ENCODE assay signal across 8 mouse cellular contexts in the genomic region with DNA sequence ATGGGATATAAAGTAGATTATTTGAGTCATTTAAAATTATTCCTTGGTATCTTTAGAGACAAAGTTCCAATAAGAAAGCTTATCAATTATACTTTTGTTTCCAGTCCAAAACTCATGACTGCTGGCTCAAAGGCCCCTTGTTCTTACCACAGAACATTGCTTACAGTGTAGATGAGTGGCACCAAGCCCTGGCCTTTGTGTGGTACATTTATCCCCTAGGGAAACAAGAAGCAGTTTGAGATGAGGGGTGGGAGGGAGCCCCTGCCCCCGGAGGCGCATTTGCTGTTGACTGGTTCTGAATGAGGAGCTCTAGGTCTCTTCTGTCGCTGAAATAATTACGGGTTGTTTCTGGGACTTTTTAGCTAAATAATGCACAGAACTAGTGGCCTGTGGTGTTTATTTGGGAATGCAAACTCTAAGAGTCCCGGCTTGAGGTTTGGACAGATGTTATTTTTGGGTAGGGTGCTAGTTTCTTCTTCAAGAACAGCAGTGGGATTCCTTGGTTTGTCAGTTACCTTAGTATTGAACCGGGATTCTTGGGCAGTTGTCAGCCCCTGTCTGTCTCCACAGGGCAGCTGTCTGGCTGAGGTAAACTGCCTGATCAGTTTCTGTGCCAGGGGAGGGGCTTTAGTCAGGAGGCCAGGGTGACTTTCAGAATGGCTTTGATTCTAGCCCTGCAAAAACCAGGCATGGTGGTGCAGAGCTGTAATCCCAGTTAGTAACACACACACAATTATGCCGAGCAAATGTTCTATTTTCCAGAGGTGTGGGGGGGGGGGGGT. TPM values are rescaled to one million over a fixed set of nuclear protein-coding genes. Genes with fewer than 3 reads are reported as not detected.
DNase-seq lines count a peak whose midpoint lies in the region; ATAC-seq lines count a peak whose summit lies in the region.

No protein-coding gene starts in this region.

- H3K27me3 ChIP-seq in forebrain, embryonic 14.5 days (replicated peaks; ENCODE audit: control insufficient read depth, insufficient read depth, low read length): no peaks in the 10 kb centered on the region
- H3K27me3 ChIP-seq in limb, embryonic 10.5 days (ENCODE audit: low read depth, poor library complexity, severe bottlenecking): no peaks in the 10 kb centered on the region

- H3K27ac ChIP-seq in forebrain, embryonic 14.5 days (ENCODE audit: low read depth, low read length): peak overlapping the region; percentile 98
- peak overlapping the region; percentile 95 for H3K27ac ChIP-seq in limb, embryonic 10.5 days

- no peak overlapping the region for H3K4me3 ChIP-seq in forebrain, embryonic 14.5 days (ENCODE audit: low read depth, low read length)
- H3K4me3 ChIP-seq in limb, embryonic 10.5 days: no peak overlapping the region

- peaks cover 56% of the 10 kb centered on the region for H3K4me1 ChIP-seq in forebrain, embryonic 14.5 days (ENCODE audit: control insufficient read depth, insufficient read depth, low read length)
- peaks cover 86% of the 10 kb centered on the region for H3K4me1 ChIP-seq in limb, embryonic 10.5 days

- H3K9ac ChIP-seq in forebrain, embryonic 14.5 days (ENCODE audit: low read length): no peak overlapping the region; the same call in 1 of the 2 replicates

- intact Hi-C loops in gastrocnemius, postnatal 36 days (cut with DNase I): no loop called here

- H3K36me3 ChIP-seq in forebrain, embryonic 14.5 days (ENCODE audit: control insufficient read depth, insufficient read depth, low read length): no peaks in the 10 kb centered on the region
- no peaks in the 10 kb centered on the region for H3K36me3 ChIP-seq in limb, embryonic 10.5 days

- peak; percentile 51 for DNase-seq in cerebellum, adult 9-11 months
- no peak for DNase-seq in cerebellum, postnatal 14 days
- peak; percentile 51 for DNase-seq in 3T3-L1 (ENCODE audit: low read depth, low spot score)
- peak; percentile 78 for DNase-seq in forebrain, embryonic 14.5 days (ENCODE audit: low spot score)
- DNase-seq in limb, embryonic 10.5 days (ENCODE audit: low spot score): peak; percentile 31
- DNase-seq in urinary bladder, postnatal 14 days (ENCODE audit: low spot score): no peak
- DNase-seq in gastrocnemius, postnatal 36 days: no peak
- no peak for DNase-seq in thymus, postnatal 14 days

- ATAC-seq in forebrain, embryonic 14.5 days: peak; percentile 14; the same call in 1 of the 2 replicates

- H3K9me3 ChIP-seq in forebrain, embryonic 14.5 days (replicated peaks; ENCODE audit: control insufficient read depth, low read length): no peaks in the 10 kb centered on the region
- no peaks in the 10 kb centered on the region for H3K9me3 ChIP-seq in limb, embryonic 10.5 days (replicated peaks)

- 19% methylated on average over 7 of the region's 7 CpGs for WGBS in forebrain, embryonic 14.5 days
- WGBS in limb, embryonic 10.5 days: 80% methylated on average over 7 of the region's 7 CpGs

- peak overlapping the region; percentile 70 for H3K4me2 ChIP-seq in forebrain, embryonic 14.5 days (ENCODE audit: low read length)

RNA-seq across cellular contexts. Expression of a gene that starts 19.4 kb away (rescaled TPM):
- 10.2 and 13.0 TPM in 2 replicates for polyA plus RNA-seq in forebrain, embryonic 14.5 days (2014; fragmentation: Nextera tagmentation; extraction: Ambion mirVana)
- polyA plus RNA-seq in limb, embryonic 10.5 days (2016; fragmentation: Nextera tagmentation; extraction: Ambion mirVana): 6.1 and 9.4 TPM in 2 replicates
- total RNA-seq in gastrocnemius, postnatal 36 days (2021): 1 to 10 TPM; 5.3 to 7.4 TPM

RNA-seq across cellular contexts. Expression of a gene that starts 19.7 kb away (rescaled TPM):
- 17.3 and 19.0 TPM in 2 replicates for polyA plus RNA-seq in forebrain, embryonic 14.5 days (2014; fragmentation: Nextera tagmentation; extraction: Ambion mirVana)
- polyA plus RNA-seq in limb, embryonic 10.5 days (2016; fragmentation: Nextera tagmentation; extraction: Ambion mirVana): 12.1 and 16.3 TPM in 2 replicates
- total RNA-seq in gastrocnemius, postnatal 36 days (2021): 1 to 10 TPM; 3.6 to 4.8 TPM

RNA-seq across cellular contexts. Expression of a gene that starts 19.8 kb away (rescaled TPM):
- polyA plus RNA-seq in forebrain, embryonic 14.5 days (2014; fragmentation: Nextera tagmentation; extraction: Ambion mirVana): not detected in 2 replicates
- 0.36 and 0.50 TPM in 2 replicates for polyA plus RNA-seq in limb, embryonic 10.5 days (2016; fragmentation: Nextera tagmentation; extraction: Ambion mirVana)
- total RNA-seq in gastrocnemius, postnatal 36 days (2021): 1 to 10 TPM in 1 of 2 experiments, not detected in 1; 1.6 TPM

Comparison
In these comparisons a context has a peak if more than half of its experiments do, and no peak if none do; other contexts are left out.
1. DNase-seq: peak in cerebellum, adult 9-11 months (single experiment), 3T3-L1 (single experiment), forebrain, embryonic 14.5 days (single experiment) and limb, embryonic 10.5 days (single experiment); none in cerebellum, postnatal 14 days (0 of 2), urinary bladder, postnatal 14 days (single experiment), gastrocnemius, postnatal 36 days (0 of 2) and thymus, postnatal 14 days (single experiment).